Mouse (Mus musculus) c-Kit-negative CD71-positive TER-119-positive erythroid progenitor cells, embryonic 14.5 days (primary cell): ENCODE results near the gene Cdkn1b.

ENCODE experiments used
- DNase-seq: peaks from one replicate; pipeline ENCODE4 v3.0.0-alpha.2; 2013; ENCODE audit warnings: low read depth, low spot score

Cdkn1b gene

GRCm38 (mm10) chr6:134969498-134969897, 49.3 kb downstream of the Cdkn1b start:
- no peak for DNase-seq

DNA sequence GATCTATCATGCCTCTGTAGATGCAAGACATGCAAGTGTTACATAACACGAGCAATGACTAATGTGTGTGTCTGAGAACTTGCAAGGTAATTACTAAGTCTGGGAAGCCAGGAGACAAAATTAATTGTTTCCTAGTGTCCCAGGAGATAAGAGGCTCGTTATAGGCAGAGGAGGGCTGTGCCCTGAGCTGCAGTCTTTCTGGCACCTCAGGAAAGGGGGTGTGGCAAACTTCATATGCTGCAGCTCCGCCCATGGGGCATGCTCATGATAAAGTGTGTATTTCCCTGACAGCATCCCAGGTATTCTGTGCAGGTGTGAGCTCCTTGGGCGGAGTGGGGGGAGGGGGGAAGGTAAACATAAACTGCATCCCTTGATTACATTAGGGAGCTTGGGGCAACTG, 51.9 kb downstream of the Cdkn1b start:
- DNase-seq: no peak
